Mouse (Mus musculus): Measurements from ENCODE around the gene Jund. TPM values are rescaled to one million over a fixed set of nuclear protein-coding genes. Genes with fewer than 3 reads are reported as not detected.

The Jund gene
- polyA plus RNA-seq, 1 experiment from 2014 or later, result 76.9 TPM

DNA sequence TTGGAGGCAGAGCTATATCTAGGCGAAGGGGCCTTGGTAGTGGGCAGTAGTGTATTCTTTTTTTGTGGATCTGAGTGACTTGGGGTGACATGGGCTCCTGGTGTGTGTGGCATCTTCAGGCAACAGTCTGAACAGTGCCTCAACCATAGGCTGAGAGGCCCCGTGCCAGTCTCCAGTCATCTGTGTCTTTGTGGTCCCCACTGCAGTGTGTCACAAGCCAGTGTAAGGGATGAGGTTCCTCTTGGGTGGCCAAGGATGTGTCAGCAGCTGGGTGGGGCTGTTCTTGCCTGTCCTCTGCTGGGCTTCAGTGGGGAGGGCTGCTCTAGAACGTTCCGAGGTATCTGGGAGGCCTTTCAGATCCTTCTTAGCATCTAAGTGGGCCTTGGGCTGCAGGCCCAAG lies 32.2 kb downstream of the Jund start:
- Histone ChIP-seq H3K4me1 (peaks cover 6% of the 10 kb centered on the region), H3K9ac (no peak overlapping the region), H3K4me3 (no peak overlapping the region), H3K27me3 (replicated peaks) (peaks cover 84% of the 10 kb centered on the region), H3K9me3 (no peaks in the 10 kb centered on the region), H3K27ac (replicated peaks) (no peak overlapping the region), H3K36me3 (no peaks in the 10 kb centered on the region), H3K4me2 (no peak overlapping the region)
- 74% methylated on average over 4 of the region's 4 CpGs for WGBS
- ATAC-seq (ENCODE audit: extremely low read depth, insufficient number of reproducible peaks, low FRiP score, low TSS enrichment), result no peak

- 53% methylated on average over 5 of the region's 5 CpGs for WGBS
- Histone ChIP-seq H3K27me3 (replicated peaks) (peaks cover 59% of the 10 kb centered on the region), H3K36me3 (no peaks in the 10 kb centered on the region), H3K4me2 (no peak overlapping the region), H3K27ac (replicated peaks) (no peak overlapping the region), H3K4me1 (peaks cover 16% of the 10 kb centered on the region), H3K9me3 (no peaks in the 10 kb centered on the region), H3K4me3 (no peak overlapping the region), H3K9ac (no peak overlapping the region)
- no peak for ATAC-seq (ENCODE audit: extremely low read depth, insufficient number of reproducible peaks, low FRiP score, low TSS enrichment)
Measured at GRCm38 (mm10) chr8:70737705-70738104, 39.0 kb downstream of the Jund start.

DNA sequence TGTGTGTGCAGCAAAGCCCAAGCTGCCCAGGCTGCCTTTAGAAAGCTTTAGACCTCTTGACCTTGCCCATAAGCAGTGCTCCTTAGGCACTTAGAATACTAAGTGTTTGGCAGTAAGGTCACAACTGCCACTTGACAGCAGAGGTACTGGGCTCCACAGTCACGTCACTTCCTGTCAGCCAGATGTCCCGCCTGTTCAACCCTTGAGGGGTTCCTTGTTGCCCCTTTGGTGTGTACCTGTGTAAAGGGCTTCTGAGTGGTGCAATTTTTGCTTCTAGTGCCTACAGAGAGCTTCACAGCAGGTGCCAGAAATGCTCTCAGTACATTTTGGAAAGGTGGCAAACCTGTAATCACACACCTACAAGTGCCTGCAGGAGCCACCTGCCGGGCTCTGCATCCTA lies 39.5 kb downstream of the Jund start:
- peaks cover 21% of the 10 kb centered on the region for H3K4me1 ChIP-seq
- H3K4me3 ChIP-seq, result no peak overlapping the region
- H3K9me3 ChIP-seq, result no peaks in the 10 kb centered on the region
- H3K9ac ChIP-seq, result no peak overlapping the region
- no peak for ATAC-seq (ENCODE audit: extremely low read depth, insufficient number of reproducible peaks, low FRiP score, low TSS enrichment)
- H3K27ac ChIP-seq (replicated peaks), result no peak overlapping the region
- H3K4me2 ChIP-seq, result no peak overlapping the region
- 47% methylated on average over 3 of the region's 3 CpGs for WGBS
- H3K27me3 ChIP-seq (replicated peaks), result peaks cover 59% of the 10 kb centered on the region
- no peaks in the 10 kb centered on the region for H3K36me3 ChIP-seq

- no peaks in the 10 kb centered on the region for H3K36me3 ChIP-seq
- no peak overlapping the region for H3K27ac ChIP-seq (replicated peaks)
- H3K9me3 ChIP-seq, result no peaks in the 10 kb centered on the region
- peaks cover 33% of the 10 kb centered on the region for H3K4me1 ChIP-seq
- ATAC-seq (ENCODE audit: extremely low read depth, insufficient number of reproducible peaks, low FRiP score, low TSS enrichment), result no peak
- WGBS, result 40% methylated on average over 5 of the region's 5 CpGs
- H3K4me3 ChIP-seq, result no peak overlapping the region
- no peak overlapping the region for H3K4me2 ChIP-seq
- H3K27me3 ChIP-seq (replicated peaks), result peaks cover 79% of the 10 kb centered on the region
- no peak overlapping the region for H3K9ac ChIP-seq
Measured at GRCm38 (mm10) chr8:70741661-70742060, 42.9 kb downstream of the Jund start.

- H3K4me1 ChIP-seq, result peaks cover 33% of the 10 kb centered on the region
- 31% methylated on average over 11 of the region's 11 CpGs for WGBS
- no peak overlapping the region for H3K9ac ChIP-seq
- no peak overlapping the region for H3K4me2 ChIP-seq
- no peak overlapping the region for H3K27ac ChIP-seq (replicated peaks)
- no peak overlapping the region for H3K4me3 ChIP-seq
- no peaks in the 10 kb centered on the region for H3K36me3 ChIP-seq
- no peak for ATAC-seq (ENCODE audit: extremely low read depth, insufficient number of reproducible peaks, low FRiP score, low TSS enrichment)
- peaks cover 81% of the 10 kb centered on the region for H3K27me3 ChIP-seq (replicated peaks)
- H3K9me3 ChIP-seq, result no peaks in the 10 kb centered on the region
Measured at GRCm38 (mm10) chr8:70742176-70742575, 43.4 kb downstream of the Jund start.

- 3% methylated on average over 38 of the region's 38 CpGs for whole genome bisulfite sequencing
- Histone ChIP-seq H3K27me3 (replicated peaks) (peaks cover 81% of the 10 kb centered on the region), H3K27ac (replicated peaks) (no peak overlapping the region), H3K9ac (peak overlapping the region; percentile 51; the same call in 1 of the 2 replicates), H3K4me1 (peaks cover 33% of the 10 kb centered on the region), H3K36me3 (no peaks in the 10 kb centered on the region), H3K9me3 (no peaks in the 10 kb centered on the region), H3K4me3 (peak overlapping the region; percentile 43), H3K4me2 (peak overlapping the region; percentile 66)
- ATAC-seq (ENCODE audit: extremely low read depth, insufficient number of reproducible peaks, low FRiP score, low TSS enrichment), result no peak
Measured at GRCm38 (mm10) chr8:70742981-70743655, 44.4 kb downstream of the Jund start.

GRCm38 (mm10) chr8:70743656-70744590 lies 45.2 kb downstream of the Jund start:
- peak overlapping the region; percentile 43 for H3K4me3 ChIP-seq
- no peak for ATAC-seq (ENCODE audit: extremely low read depth, insufficient number of reproducible peaks, low FRiP score, low TSS enrichment)
- H3K36me3 ChIP-seq, result no peaks in the 10 kb centered on the region
- WGBS, result 5% methylated on average over 48 of the region's 48 CpGs
- peak overlapping the region; percentile 72 for H3K9ac ChIP-seq
- no peaks in the 10 kb centered on the region for H3K9me3 ChIP-seq
- H3K4me2 ChIP-seq, result peak overlapping the region; percentile 66
- H3K27ac ChIP-seq (replicated peaks), result no peak overlapping the region
- peaks cover 84% of the 10 kb centered on the region for H3K27me3 ChIP-seq (replicated peaks)
- peaks cover 33% of the 10 kb centered on the region for H3K4me1 ChIP-seq

DNA sequence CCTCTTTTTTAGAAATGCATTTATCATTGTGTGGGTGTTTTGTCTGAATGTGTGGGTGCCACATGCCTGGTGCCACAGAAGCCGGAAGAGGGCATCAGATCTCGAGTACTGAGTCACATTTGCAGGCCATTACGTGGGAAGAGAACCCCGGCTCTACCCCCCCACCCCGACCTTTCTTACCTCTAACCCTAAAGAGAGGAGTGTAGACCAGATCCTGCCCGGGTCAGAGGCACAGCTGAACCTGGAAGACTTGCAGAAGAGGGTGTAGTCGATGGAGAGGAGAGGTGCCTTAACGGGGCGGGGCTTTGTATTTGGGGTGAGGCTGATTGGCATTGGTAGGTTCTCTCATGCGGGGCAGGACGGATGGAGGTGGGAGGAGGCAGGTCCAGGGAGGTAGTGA lies 46.1 kb downstream of the Jund start:
- ATAC-seq (ENCODE audit: extremely low read depth, insufficient number of reproducible peaks, low FRiP score, low TSS enrichment), result no peak
- Histone ChIP-seq H3K9me3 (no peaks in the 10 kb centered on the region), H3K36me3 (no peaks in the 10 kb centered on the region), H3K27me3 (replicated peaks) (peaks cover 92% of the 10 kb centered on the region), H3K4me3 (no peak overlapping the region; the same call in 1 of the 2 replicates), H3K4me2 (no peak overlapping the region), H3K27ac (replicated peaks) (no peak overlapping the region), H3K4me1 (peaks cover 33% of the 10 kb centered on the region), H3K9ac (no peak overlapping the region)
- 36% methylated on average over 11 of the region's 11 CpGs for WGBS

DNA sequence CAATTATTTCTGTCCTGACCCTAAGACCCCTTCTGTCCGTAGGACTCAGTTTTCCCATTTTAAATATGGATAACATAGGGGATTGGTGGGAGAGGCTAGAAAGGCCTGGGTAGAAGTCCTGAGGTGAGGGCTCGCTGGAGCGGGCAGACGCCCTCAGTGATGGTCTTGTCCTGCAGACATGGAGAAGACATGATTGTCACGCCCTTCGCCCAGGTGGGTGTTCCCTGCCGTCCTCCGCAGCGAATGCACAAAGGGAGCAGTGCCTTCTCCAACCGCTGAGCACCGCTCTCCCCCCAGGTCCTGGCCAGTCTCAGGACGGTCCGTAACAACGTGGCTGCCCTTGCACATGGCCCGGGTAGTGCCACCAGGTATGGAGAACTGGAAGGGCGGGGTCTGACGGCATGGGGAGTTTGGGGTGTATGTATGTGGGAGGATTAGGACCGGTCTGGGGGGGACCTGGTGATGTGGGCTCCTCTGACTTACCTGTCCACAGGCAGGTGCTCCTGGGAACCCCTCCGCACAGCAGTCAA lies 47.0 kb downstream of the Jund start:
- no peak overlapping the region for H3K27ac ChIP-seq (replicated peaks)
- ATAC-seq (ENCODE audit: extremely low read depth, insufficient number of reproducible peaks, low FRiP score, low TSS enrichment), result no peak
- no peak overlapping the region for H3K9ac ChIP-seq
- no peaks in the 10 kb centered on the region for H3K9me3 ChIP-seq
- H3K36me3 ChIP-seq, result no peaks in the 10 kb centered on the region
- WGBS, result 53% methylated on average over 19 of the region's 19 CpGs
- H3K4me2 ChIP-seq, result no peak overlapping the region
- H3K27me3 ChIP-seq (replicated peaks), result peaks cover 93% of the 10 kb centered on the region
- no peak overlapping the region for H3K4me3 ChIP-seq
- peaks cover 33% of the 10 kb centered on the region for H3K4me1 ChIP-seq

- no peak overlapping the region for H3K4me2 ChIP-seq
- H3K9ac ChIP-seq, result no peak overlapping the region
- peaks cover 92% of the 10 kb centered on the region for H3K27me3 ChIP-seq (replicated peaks)
- WGBS, result 57% methylated on average over 9 of the region's 9 CpGs
- H3K27ac ChIP-seq (replicated peaks), result no peak overlapping the region
- no peak for ATAC-seq (ENCODE audit: extremely low read depth, insufficient number of reproducible peaks, low FRiP score, low TSS enrichment)
- no peaks in the 10 kb centered on the region for H3K36me3 ChIP-seq
- H3K9me3 ChIP-seq, result no peaks in the 10 kb centered on the region
- H3K4me1 ChIP-seq, result peaks cover 28% of the 10 kb centered on the region
- H3K4me3 ChIP-seq, result no peak overlapping the region
Measured at GRCm38 (mm10) chr8:70746676-70747075, 47.9 kb downstream of the Jund start.

DNA sequence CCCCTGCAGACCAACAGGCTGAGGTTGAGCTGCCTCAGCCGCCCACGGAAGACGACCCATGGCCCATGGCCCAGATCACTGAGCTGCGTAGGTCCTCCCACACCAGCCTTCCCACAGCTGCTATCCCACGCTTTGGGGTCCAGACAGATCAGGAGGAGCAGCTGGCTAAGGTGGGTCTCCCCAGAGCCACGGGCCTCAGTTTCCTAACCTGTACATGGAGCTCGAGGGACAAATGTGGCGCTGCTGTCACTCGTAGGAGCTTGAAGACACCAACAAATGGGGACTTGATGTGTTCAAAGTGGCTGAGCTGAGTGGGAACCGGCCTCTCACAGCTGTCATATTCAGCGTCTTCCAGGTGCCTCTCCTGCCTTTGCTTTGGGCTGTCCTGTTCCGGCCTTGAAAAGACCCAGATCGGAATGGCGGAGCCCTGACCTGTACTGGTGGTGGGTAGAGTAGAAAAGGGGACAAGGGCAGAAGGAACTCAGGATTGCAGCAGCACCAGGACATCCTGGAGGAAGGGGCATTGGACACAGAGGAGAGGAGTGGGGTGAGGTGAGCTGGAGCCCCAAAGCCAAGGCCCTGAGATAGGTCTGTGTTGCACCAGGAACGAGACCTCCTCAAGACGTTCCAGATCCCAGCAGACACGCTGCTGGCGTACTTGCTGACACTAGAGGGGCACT lies 48.6 kb downstream of the Jund start:
- Histone ChIP-seq H3K9ac (no peak overlapping the region), H3K9me3 (no peaks in the 10 kb centered on the region), H3K4me3 (no peak overlapping the region), H3K27me3 (replicated peaks) (peaks cover 86% of the 10 kb centered on the region), H3K4me2 (no peak overlapping the region), H3K4me1 (peaks cover 24% of the 10 kb centered on the region), H3K36me3 (no peaks in the 10 kb centered on the region), H3K27ac (replicated peaks) (no peak overlapping the region)
- WGBS, result 80% methylated on average over 18 of the region's 18 CpGs
- ATAC-seq (ENCODE audit: extremely low read depth, insufficient number of reproducible peaks, low FRiP score, low TSS enrichment), result no peak
